Comparison of ENCODE assay signal across 23 mouse cellular contexts in genomic region chr15:79906855-79907254, GRCm38 (mm10). TPM values are rescaled to one million over a fixed set of nuclear protein-coding genes. Genes with fewer than 3 reads are reported as not detected.
DNase-seq lines count a peak whose midpoint lies in the region; ATAC-seq and TF ChIP-seq lines count a peak whose summit lies in the region.
"Had no signal": no experiment of that assay in that cellular context is flagged by ENCODE, and none has a peak within 500 bp of the region (broad histone marks: within the 10 kb centered on the region; RNA-seq: fewer than 3 reads in every experiment).

No protein-coding gene starts in this region.

- H3K27me3 ChIP-seq in spleen, adult 2 months (ENCODE audit: control insufficient read depth, insufficient read depth, low read length) = no peaks in the 10 kb centered on the region
- no peaks in the 10 kb centered on the region for H3K27me3 ChIP-seq in intestine, postnatal 0 days (replicated peaks; ENCODE audit: control insufficient read depth, insufficient read depth, low read length)
- H3K27me3 ChIP-seq: lung, embryonic 15.5 days; megakaryocyte, embryonic 14.5 days; midbrain, embryonic 15.5 days had no signal

- no peak for DNase-seq in spleen, adult 2 months (ENCODE audit: low read depth in 1 of 2, low spot score in 2 of 2)
- DNase-seq in spleen, postnatal 36 days (ENCODE audit: low spot score in 2 of 2) = no peak
- DNase-seq in WW6 (ENCODE audit: low read depth, low spot score) = peak; percentile 86
- no peak for DNase-seq in frontal cortex, postnatal 14 days (ENCODE audit: low spot score in 2 of 2)
- no peak for DNase-seq in gastrocnemius, postnatal 10 days
- DNase-seq: cerebellum, adult 2 months; cerebellum, postnatal 36 days; gastrocnemius, postnatal 25 days; heart, adult 2 months; kidney, adult 9 months; kidney, postnatal 25 days; right cerebral cortex, postnatal 25 days had no signal

- no peak for TF ChIP-seq POLR2A in spleen, adult 2 months (IDR thresholded peaks at IDR 0.05; ENCODE audit: low read depth, low read length)

- H3K9ac ChIP-seq in intestine, postnatal 0 days (ENCODE audit: low read depth, low read length) = no peak overlapping the region
- H3K9ac ChIP-seq: lung, embryonic 15.5 days; midbrain, embryonic 15.5 days had no signal

- ATAC-seq in intestine, postnatal 0 days = peak; percentile 37
- ATAC-seq in megakaryocyte progenitor cell, adult 5-6 weeks (replicated peaks; ENCODE audit: poor library complexity) = no peak
- ATAC-seq: forebrain, embryonic 14.5 days; hindbrain, postnatal 0 days; midbrain, embryonic 15.5 days had no signal

- no peak overlapping the region for H3K4me3 ChIP-seq in spleen, adult 2 months (ENCODE audit: extremely low read depth, insufficient read depth, insufficient read length)
- H3K4me3 ChIP-seq in intestine, postnatal 0 days (ENCODE audit: low read depth, low read length) = no peak overlapping the region
- H3K4me3 ChIP-seq: heart, adult 2 months; hindbrain, embryonic 10.5 days; limb, embryonic 10.5 days; lung, embryonic 15.5 days; megakaryocyte, embryonic 14.5 days; midbrain, embryonic 15.5 days had no signal

- no peak overlapping the region for H3K4me2 ChIP-seq in intestine, postnatal 0 days (replicated peaks; ENCODE audit: low read depth)
- H3K4me2 ChIP-seq: liver, embryonic 11.5 days; lung, embryonic 15.5 days; midbrain, embryonic 15.5 days had no signal

- H3K4me1 ChIP-seq in spleen, adult 2 months (ENCODE audit: control insufficient read depth, insufficient read depth, insufficient read length) = peaks cover 11% of the 10 kb centered on the region
- H3K4me1 ChIP-seq in intestine, postnatal 0 days (replicated peaks; ENCODE audit: control insufficient read depth, insufficient read depth, low read length) = no peaks in the 10 kb centered on the region
- H3K4me1 ChIP-seq: midbrain, embryonic 15.5 days had no signal

- peaks cover 62% of the 10 kb centered on the region for H3K36me3 ChIP-seq in spleen, adult 2 months (ENCODE audit: control insufficient read depth, insufficient read depth, low read length)
- H3K36me3 ChIP-seq in intestine, postnatal 0 days (ENCODE audit: control insufficient read depth, insufficient read depth) = no peaks in the 10 kb centered on the region
- H3K36me3 ChIP-seq: hindbrain, embryonic 10.5 days; limb, embryonic 10.5 days; lung, embryonic 15.5 days; midbrain, embryonic 15.5 days had no signal

- no peaks in the 10 kb centered on the region for H3K9me3 ChIP-seq in intestine, postnatal 0 days (ENCODE audit: control insufficient read depth)
- H3K9me3 ChIP-seq: G1E; hindbrain, embryonic 10.5 days; limb, embryonic 10.5 days; lung, embryonic 15.5 days; megakaryocyte, embryonic 14.5 days; midbrain, embryonic 15.5 days had no signal

- 0 out of 2 replicates have a peak overlapping the region, but pooled peaks have one; percentile 31 for H3K27ac ChIP-seq in spleen, adult 2 months (ENCODE audit: insufficient read depth, low read length)
- no peak overlapping the region for H3K27ac ChIP-seq in intestine, postnatal 0 days (ENCODE audit: low read depth, low read length)
- H3K27ac ChIP-seq: heart, adult 2 months; hindbrain, embryonic 10.5 days; hindbrain, postnatal 0 days; limb, embryonic 10.5 days; lung, embryonic 15.5 days; midbrain, embryonic 15.5 days had no signal

- 95% methylated on average over 13 of the region's 14 CpGs for WGBS in spleen, adult 2 months
- 31% methylated on average over 14 of the region's 14 CpGs for WGBS in intestine, postnatal 0 days

- TF ChIP-seq CTCF in spleen, adult 2 months (IDR thresholded peaks at IDR 0.05; ENCODE audit: extremely low read depth, insufficient read depth, insufficient read length, insufficient replicate concordance) = no peak
- TF ChIP-seq CTCF in intestine, postnatal 0 days (IDR thresholded peaks at IDR 0.05; ENCODE audit: low read depth) = no peak

RNA-seq across cellular contexts. Expression of gene Apobec3, which starts 15.4 kb away (rescaled TPM):
- 99.9 and 104 TPM in 2 replicates for polyA plus RNA-seq in spleen, adult 2 months (2012; rRNA removed)
- 5.1 and 6.4 TPM in 2 replicates for polyA plus RNA-seq in intestine, postnatal 0 days (2015; fragmentation: Nextera tagmentation; extraction: Ambion mirVana)
- 167 and 177 TPM in 2 replicates for total RNA-seq in megakaryocyte progenitor cell, adult 5-6 weeks (2015)
- 159 and 166 TPM in 2 replicates for total RNA-seq in megakaryocyte progenitor cell, adult 5-6 weeks (2017)
- total RNA-seq in gastrocnemius, postnatal 10 days (2021) = 10 to 100 TPM in 1 of 2 experiments, 1 to 10 TPM in 1; 7.5 to 11.8 TPM

Comparison
In these comparisons a context has a peak if more than half of its experiments do, and no peak if none do; other contexts are left out.
1. RNA of gene Apobec3, which starts 15.4 kb away (total RNA-seq): 159 to 177 TPM in megakaryocyte progenitor cell, adult 5-6 weeks; 7.5 to 11.8 TPM in gastrocnemius, postnatal 10 days; every median in the first group is over 10 times any median in the second.